Mouse (Mus musculus): Measurements from ENCODE around the gene Rem1. TPM values are rescaled to one million over a fixed set of nuclear protein-coding genes. Genes with fewer than 3 reads are reported as not detected.

Rem1 gene
- polyA plus RNA-seq, 2 experiments: 2.6 to 3.9 TPM

DNA sequence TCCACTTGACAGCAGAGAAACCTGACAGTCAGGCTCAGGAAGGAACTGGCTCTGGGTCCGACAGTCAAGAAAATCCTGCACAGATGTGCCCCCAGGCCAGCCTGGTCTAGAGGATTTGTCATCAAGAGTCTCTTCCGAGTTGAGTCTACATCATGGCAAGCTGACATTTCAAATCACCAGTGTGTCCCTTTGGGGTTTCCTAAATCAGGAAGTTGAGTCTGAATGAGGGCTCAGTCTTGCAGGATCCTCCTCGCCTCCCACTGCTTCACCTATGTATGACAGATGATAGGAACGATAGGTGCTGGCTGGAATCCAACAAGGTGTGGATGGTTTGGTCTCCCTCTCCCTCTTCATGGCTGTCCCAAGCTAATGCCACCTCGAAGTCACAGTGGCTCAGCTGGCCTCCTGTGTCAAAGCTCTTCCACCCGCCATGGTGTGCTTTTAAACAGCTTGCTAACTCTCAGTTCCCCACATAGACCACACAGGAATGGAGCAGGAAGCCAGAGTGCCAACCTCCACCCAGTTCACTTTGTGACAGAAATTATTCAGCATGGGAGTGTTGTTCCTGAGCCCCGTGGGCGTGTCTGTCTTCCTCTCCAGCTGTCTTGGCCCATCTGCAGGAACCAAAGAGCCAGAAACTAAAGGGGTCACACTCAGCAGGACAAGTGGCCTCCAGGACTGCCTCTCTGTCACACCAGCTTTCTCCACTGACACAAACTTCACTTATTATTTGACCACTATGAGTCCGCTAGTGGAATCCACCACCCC lies 6.2 kb upstream of the Rem1 start:
- DNase-seq (ENCODE audit: low spot score): no peak
- Histone ChIP-seq H3K4me2 (replicated peaks; ENCODE audit: low read depth, low read length, severe bottlenecking) (no peak overlapping the region), H3K36me3 (ENCODE audit: control insufficient read depth, insufficient read depth, low read length) (no peaks in the 10 kb centered on the region), H3K4me1 (ENCODE audit: control insufficient read depth, insufficient read depth, low read length) (no peaks in the 10 kb centered on the region), H3K9me3 (ENCODE audit: control insufficient read depth, low read length) (no peaks in the 10 kb centered on the region), H3K27ac (replicated peaks; ENCODE audit: low read depth, low read length) (no peak overlapping the region), H3K27me3 (ENCODE audit: control insufficient read depth, insufficient read depth, low read length) (peaks cover 3% of the 10 kb centered on the region), H3K4me3 (replicated peaks; ENCODE audit: low read length) (no peak overlapping the region), H3K9ac (ENCODE audit: low read depth, low read length, severe bottlenecking) (no peak overlapping the region)
- 66% methylated on average over 9 of the region's 9 CpGs for WGBS
- TF ChIP-seq POLR2A (IDR thresholded peaks at IDR 0.05; ENCODE audit: borderline replicate concordance, extremely low read depth, insufficient read depth, insufficient read length): no peak
- ATAC-seq (ENCODE audit: low FRiP score, low read depth): no peak

GRCm38 (mm10) chr2:152622151-152622550 lies 4.6 kb upstream of the Rem1 start:
- DNase-seq (ENCODE audit: low spot score) (no peak), ATAC-seq (ENCODE audit: low FRiP score, low read depth) (no peak)
- Histone ChIP-seq H3K4me3 (replicated peaks; ENCODE audit: low read length) (no peak overlapping the region), H3K27ac (replicated peaks; ENCODE audit: low read depth, low read length) (no peak overlapping the region), H3K36me3 (ENCODE audit: control insufficient read depth, insufficient read depth, low read length) (no peaks in the 10 kb centered on the region), H3K9ac (ENCODE audit: low read depth, low read length, severe bottlenecking) (no peak overlapping the region), H3K27me3 (ENCODE audit: control insufficient read depth, insufficient read depth, low read length) (peaks cover 19% of the 10 kb centered on the region), H3K4me2 (replicated peaks; ENCODE audit: low read depth, low read length, severe bottlenecking) (no peak overlapping the region), H3K4me1 (ENCODE audit: control insufficient read depth, insufficient read depth, low read length) (peaks cover 6% of the 10 kb centered on the region; the same call in 1 of the 2 replicates), H3K9me3 (ENCODE audit: control insufficient read depth, low read length) (no peaks in the 10 kb centered on the region)
- whole genome bisulfite sequencing: 74% methylated on average over 13 of the region's 13 CpGs
- TF ChIP-seq POLR2A (IDR thresholded peaks at IDR 0.05; ENCODE audit: borderline replicate concordance, extremely low read depth, insufficient read depth, insufficient read length): no peak

- H3K27me3 ChIP-seq (ENCODE audit: control insufficient read depth, insufficient read depth, low read length): peaks cover 27% of the 10 kb centered on the region
- WGBS: 64% methylated on average over 4 of the region's 7 CpGs
- H3K27ac ChIP-seq (replicated peaks; ENCODE audit: low read depth, low read length): no peak within 1 kb of the TSS
These were observed 3.8 kb upstream of the Rem1 start, which contains the start of gene Defb25 for GRCm38 (mm10) chr2:152622953-152623352. Gene Defb25 (minus strand): TSS chr2:152623053.

DNA sequence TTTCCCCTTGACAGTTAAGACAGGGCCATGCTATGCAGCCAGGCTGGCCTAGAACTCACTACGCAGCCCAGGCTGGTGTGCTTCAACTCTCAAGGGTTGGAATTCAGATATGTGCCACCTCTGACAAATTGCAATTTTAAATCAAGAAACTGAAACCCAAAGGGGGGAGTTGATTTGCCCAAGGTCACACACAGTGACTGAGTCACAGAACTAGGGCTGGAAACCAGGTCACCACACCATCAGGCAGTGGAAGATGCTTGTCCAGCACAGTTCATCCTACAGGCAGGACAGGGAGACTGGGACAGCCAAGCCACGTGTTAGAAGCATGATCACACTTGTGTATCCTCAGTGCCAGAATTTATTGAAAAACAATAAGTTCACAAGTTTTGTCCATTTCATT lies 2.2 kb upstream of the Rem1 start:
- no peaks in the 10 kb centered on the region for H3K36me3 ChIP-seq (ENCODE audit: control insufficient read depth, insufficient read depth, low read length)
- H3K9ac ChIP-seq (ENCODE audit: low read depth, low read length, severe bottlenecking): no peak overlapping the region
- no peaks in the 10 kb centered on the region for H3K9me3 ChIP-seq (ENCODE audit: control insufficient read depth, low read length)
- H3K4me1 ChIP-seq (ENCODE audit: control insufficient read depth, insufficient read depth, low read length): peaks cover 8% of the 10 kb centered on the region; the same call in 1 of the 2 replicates
- no peak for ATAC-seq (ENCODE audit: low FRiP score, low read depth)
- no peak for DNase-seq (ENCODE audit: low spot score)
- H3K27ac ChIP-seq (replicated peaks; ENCODE audit: low read depth, low read length): no peak overlapping the region
- WGBS: 77% methylated on average over 2 of the region's 2 CpGs
- no peak overlapping the region for H3K4me2 ChIP-seq (replicated peaks; ENCODE audit: low read depth, low read length, severe bottlenecking)
- H3K27me3 ChIP-seq (ENCODE audit: control insufficient read depth, insufficient read depth, low read length): peaks cover 32% of the 10 kb centered on the region
- TF ChIP-seq POLR2A (IDR thresholded peaks at IDR 0.05; ENCODE audit: borderline replicate concordance, extremely low read depth, insufficient read depth, insufficient read length): no peak
- H3K4me3 ChIP-seq (replicated peaks; ENCODE audit: low read length): no peak overlapping the region

More at GRCm38 (mm10) chr2:152622953-152623352, 3.8 kb upstream of the Rem1 start, which contains the start of gene Defb25:
- no peak within 1 kb of the TSS for H3K4me2 ChIP-seq (replicated peaks; ENCODE audit: low read depth, low read length, severe bottlenecking)
- no peak for TF ChIP-seq POLR2A (IDR thresholded peaks at IDR 0.05; ENCODE audit: borderline replicate concordance, extremely low read depth, insufficient read depth, insufficient read length)
- no peak for DNase-seq (ENCODE audit: low spot score)
- peaks cover 8% of the 10 kb centered on the region; the same call in 1 of the 2 replicates for H3K4me1 ChIP-seq (ENCODE audit: control insufficient read depth, insufficient read depth, low read length)
- no peaks in the 10 kb centered on the region for H3K36me3 ChIP-seq (ENCODE audit: control insufficient read depth, insufficient read depth, low read length)
- no peaks in the 10 kb centered on the region for H3K9me3 ChIP-seq (ENCODE audit: control insufficient read depth, low read length)
- no peak for ATAC-seq (ENCODE audit: low FRiP score, low read depth)
- no peak within 1 kb of the TSS for H3K9ac ChIP-seq (ENCODE audit: low read depth, low read length, severe bottlenecking)
- H3K4me3 ChIP-seq (replicated peaks; ENCODE audit: low read length): no peak within 1 kb of the TSS

GRCm38 (mm10) chr2:152625256-152625655 lies 1.5 kb upstream of the Rem1 start:
- no peak for TF ChIP-seq POLR2A (IDR thresholded peaks at IDR 0.05; ENCODE audit: borderline replicate concordance, extremely low read depth, insufficient read depth, insufficient read length)
- Histone ChIP-seq H3K4me1 (ENCODE audit: control insufficient read depth, insufficient read depth, low read length) (peaks cover 8% of the 10 kb centered on the region; the same call in 1 of the 2 replicates), H3K4me2 (replicated peaks; ENCODE audit: low read depth, low read length, severe bottlenecking) (no peak overlapping the region), H3K27ac (replicated peaks; ENCODE audit: low read depth, low read length) (no peak overlapping the region), H3K4me3 (replicated peaks; ENCODE audit: low read length) (no peak overlapping the region), H3K36me3 (ENCODE audit: control insufficient read depth, insufficient read depth, low read length) (no peaks in the 10 kb centered on the region), H3K9ac (ENCODE audit: low read depth, low read length, severe bottlenecking) (no peak overlapping the region), H3K27me3 (ENCODE audit: control insufficient read depth, insufficient read depth, low read length) (peaks cover 32% of the 10 kb centered on the region), H3K9me3 (ENCODE audit: control insufficient read depth, low read length) (no peaks in the 10 kb centered on the region)
- 25% methylated on average over 1 of the region's 1 CpGs for WGBS
- ATAC-seq (ENCODE audit: low FRiP score, low read depth) (no peak), DNase-seq (ENCODE audit: low spot score) (no peak)

All from limb, embryonic 14.5 days (tissue).